Mouse (Mus musculus): ENCODE measurements at regions not wholly inside any gene's neighbourhood (a gene's known extent, or its start where the extent isn't known, plus 50 kb on each side); places are given as distances from the start of the nearest gene placed in this dataset.

- DNase-seq (ENCODE audit: low read depth, low spot score) = no peak
Measured at GRCm38 (mm10) chr7:129048023-129048422, 208.8 kb upstream of the Plpp4 start.

DNA sequence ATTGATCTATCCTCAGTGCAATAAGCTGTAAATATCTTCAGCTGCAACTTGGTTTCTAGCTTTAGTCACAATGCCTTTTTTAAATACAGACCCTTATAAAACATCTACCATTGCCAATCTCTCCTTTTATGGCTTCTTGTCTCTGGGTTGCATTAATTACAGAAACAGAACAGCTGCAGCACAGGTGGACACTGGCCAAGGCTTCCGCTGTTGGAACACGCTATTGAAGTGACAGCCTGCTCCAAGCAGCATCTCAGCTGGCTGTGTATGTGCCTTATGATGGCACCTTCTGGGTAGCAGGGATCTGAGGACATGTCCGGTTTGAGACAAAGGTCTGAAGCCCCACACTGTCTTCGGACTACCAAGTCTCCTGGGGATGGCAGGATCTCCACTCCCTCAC is 207.1 kb upstream of the Plpp4 start:
- peak; percentile 18 for DNase-seq (ENCODE audit: low read depth, low spot score)

DNA sequence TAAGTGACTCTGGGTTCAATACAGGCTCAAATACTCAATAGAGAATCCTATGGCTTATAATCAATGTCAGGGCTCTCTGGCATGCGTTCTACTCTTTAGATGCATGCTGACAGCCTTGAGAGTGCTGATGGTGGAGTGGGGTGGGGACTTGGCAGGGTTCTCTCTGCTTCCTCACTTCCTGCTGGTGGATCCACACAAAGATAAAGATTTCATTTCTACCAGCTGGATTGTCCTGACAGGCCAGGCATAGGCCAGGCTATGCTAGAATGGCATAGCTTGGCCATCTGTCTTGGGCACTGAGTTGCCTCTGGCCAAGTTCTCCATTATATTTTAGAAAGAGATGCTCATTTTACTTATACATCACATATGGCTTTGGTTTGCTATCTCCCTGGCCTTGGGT is 206.2 kb upstream of the Plpp4 start:
- DNase-seq (ENCODE audit: low read depth, low spot score) = no peak

GRCm38 (mm10) chr7:129066891-129067290 is 189.9 kb upstream of the Plpp4 start:
- peak; percentile 53 for DNase-seq (ENCODE audit: low read depth, low spot score)

GRCm38 (mm10) chr7:129068137-129068536 is 188.7 kb upstream of the Plpp4 start:
- no peak for DNase-seq (ENCODE audit: low read depth, low spot score)

DNA sequence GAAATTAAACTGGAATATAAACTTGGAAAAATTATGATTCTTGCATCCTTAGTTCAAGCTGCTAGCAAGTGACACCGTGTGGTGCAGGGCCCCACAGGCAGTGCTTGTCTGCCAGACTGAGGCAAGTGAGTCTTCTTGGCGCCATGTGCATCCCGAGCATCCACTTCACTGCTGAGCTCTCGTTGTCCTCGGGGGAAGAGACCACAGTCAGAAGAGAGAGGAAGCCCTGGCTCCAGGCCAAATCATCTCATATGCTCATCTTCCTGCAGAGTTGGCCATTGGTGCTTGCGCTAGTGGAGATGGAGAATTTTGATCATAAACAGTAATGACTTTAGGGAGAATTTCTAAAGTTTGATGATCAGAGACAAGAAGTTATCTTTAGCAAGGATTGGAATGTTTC is 177.0 kb upstream of the Plpp4 start:
- DNase-seq (ENCODE audit: low read depth, low spot score) = no peak

GRCm38 (mm10) chr7:129091441-129091840 is 165.4 kb upstream of the Plpp4 start:
- DNase-seq (ENCODE audit: low read depth, low spot score) = no peak

GRCm38 (mm10) chr7:129096374-129097069 is 160.3 kb upstream of the Plpp4 start:
- DNase-seq (ENCODE audit: low read depth, low spot score) = no peak

DNA sequence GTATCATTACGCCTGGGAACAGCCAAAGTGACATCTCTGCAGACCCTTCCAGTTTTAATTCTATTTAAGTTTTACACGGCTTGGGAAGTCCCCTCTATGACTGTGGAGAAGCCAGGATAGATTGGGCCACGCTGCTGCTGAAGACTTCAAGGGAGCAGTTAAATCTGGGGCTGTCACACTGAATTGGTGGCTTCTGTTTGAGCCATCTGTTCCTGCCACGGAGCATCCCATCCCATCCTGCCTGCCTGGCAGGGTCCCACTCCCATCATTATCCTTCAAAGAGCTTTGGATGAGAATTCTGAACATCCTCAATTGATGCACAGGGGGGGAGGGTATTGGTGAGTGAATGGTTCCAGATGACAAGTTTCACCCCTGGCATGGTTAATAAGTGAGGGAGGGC is 154.4 kb upstream of the Plpp4 start:
- DNase-seq (ENCODE audit: low read depth, low spot score) = no peak

GRCm38 (mm10) chr7:129134176-129134575 is 122.7 kb upstream of the Plpp4 start:
- DNase-seq (ENCODE audit: low read depth, low spot score) = no peak

DNA sequence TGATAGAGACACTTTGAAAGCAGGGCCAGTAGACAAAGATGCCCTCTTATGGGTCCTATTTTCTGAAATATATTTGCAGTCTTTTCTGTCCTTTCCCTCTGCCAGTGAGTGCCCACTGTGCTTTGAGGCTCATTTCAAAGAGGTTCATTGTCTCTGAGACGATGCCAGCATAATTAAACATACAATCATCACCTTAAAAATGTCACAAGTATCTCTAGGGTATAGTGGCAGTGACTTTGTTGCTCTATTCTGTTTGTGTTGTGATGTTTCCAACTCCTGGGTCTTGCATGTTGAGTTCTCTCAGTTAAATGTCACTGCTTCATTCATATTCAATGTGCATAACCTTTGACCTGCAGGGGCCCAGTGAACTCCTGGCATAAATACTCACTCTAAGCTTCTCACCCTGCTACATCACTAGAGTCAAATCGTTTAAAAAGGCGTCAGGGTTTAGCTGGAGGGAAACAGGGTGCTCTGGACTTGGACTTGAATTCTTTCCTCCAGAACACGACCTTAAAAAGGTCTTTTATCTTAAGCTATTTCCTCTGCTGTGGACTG is 122.1 kb upstream of the Plpp4 start:
- no peak for DNase-seq (ENCODE audit: low read depth, low spot score)

DNA sequence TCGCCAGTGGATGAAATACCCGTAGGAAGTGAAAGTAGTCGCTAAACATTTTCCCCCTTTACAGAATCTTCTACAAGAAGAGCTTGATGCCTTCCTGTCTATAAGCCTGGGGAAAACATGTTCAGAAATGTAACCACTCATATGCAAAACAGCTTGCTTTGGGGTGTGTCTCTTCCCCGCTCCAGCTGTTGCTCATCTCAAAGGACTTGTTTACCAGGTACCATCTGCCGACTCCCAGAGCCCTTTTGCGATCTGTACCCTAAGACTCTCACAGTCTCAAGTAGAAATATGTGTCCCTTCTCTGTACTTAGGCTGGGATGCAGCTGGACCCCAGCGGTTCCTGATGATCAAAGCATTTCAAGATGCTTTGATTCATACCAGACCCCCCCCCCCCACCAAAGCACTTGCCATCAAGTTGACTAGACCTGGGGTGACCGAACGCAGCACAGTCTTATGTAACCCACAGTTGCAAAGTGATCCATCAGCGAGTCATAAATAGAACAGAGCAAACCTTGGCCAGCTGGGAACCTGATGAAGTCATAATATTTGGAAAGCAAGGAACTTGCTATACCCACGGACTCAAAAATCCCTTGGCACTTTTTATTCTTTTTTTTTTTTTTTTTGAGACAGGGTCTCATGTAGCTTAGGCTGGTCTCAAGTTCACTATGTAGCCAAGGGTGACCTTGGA is 119.4 kb upstream of the Plpp4 start:
- DNase-seq (ENCODE audit: low read depth, low spot score) = peak; percentile 34

DNA sequence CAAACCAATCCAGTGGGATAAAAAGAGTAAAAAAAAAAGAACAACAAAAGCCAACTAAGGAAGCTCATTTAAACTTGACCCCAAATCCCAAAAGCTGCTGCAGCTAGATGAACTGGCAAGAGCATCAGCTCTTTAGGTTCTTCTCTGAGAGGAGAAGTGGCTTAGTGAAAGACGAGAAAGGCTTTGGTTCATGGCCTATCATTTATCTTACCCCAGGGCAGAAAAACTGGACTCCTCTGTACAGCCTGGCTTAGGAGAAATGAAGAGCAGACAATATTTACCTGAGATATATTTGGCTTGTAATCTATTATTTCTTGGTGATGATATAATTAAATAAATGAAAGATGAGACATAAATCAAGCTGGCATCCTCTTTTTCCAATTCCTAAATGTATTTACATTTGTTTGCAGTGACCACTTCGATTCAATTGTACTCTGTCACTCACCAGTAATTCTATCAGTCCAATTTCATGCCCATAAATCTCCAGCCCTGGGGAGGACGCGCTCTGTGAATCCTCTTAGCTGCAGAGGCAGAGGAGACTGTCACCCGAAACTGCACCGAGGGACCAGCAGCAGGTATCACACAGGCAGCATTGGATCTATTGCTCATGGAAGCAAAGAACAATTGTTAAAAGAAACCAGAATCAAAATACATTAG is 114.8 kb upstream of the Plpp4 start:
- DNase-seq (ENCODE audit: low read depth, low spot score) = no peak

- DNase-seq (ENCODE audit: low read depth, low spot score) = no peak
Measured at GRCm38 (mm10) chr7:129142599-129142949, 114.3 kb upstream of the Plpp4 start.

DNA sequence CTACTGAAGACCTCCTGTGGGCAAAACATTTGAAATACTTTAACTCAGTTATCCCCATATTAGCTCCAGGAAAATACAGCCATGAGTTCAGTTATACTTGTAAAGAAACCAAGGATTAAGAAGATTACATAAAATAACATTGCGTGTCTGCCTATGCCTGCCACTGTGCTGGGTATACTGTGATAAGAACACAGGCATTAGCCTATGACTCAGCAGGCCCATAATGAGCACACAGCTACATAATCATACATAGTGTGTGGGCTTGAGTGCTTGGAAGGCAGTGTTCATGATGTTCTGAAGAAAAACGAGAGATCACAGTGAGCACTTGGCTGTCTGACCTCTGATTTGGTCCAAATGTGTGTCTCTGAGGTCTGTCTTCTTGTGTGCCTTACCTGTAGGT is 101.3 kb upstream of the Plpp4 start:
- DNase-seq (ENCODE audit: low read depth, low spot score) = no peak

DNA sequence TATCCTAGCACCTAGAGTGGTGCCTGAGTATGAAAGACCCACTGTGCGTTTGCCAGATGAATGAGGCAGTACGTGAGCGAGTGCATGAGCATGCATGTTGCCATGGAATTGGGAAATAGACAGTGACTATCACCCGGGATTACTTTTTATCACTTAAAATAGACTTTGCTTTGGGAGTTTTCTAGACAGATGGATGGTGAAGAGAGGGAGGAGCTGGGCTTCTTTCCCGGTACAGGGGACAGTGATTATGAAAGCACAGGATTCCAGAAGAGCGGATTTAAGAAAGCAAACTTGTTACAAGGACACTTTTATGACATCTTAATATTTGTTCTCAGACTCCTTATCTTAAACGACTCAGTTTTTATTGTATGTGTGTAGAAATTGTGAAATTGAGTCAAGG is 86.9 kb upstream of the Plpp4 start:
- peak; percentile 49 for DNase-seq (ENCODE audit: low read depth, low spot score)

GRCm38 (mm10) chr7:129190933-129191332 is 65.9 kb upstream of the Plpp4 start:
- no peak for DNase-seq (ENCODE audit: low read depth, low spot score)

- no peak for DNase-seq (ENCODE audit: low read depth, low spot score)
Measured at GRCm38 (mm10) chr7:129207029-129207428, 49.8 kb upstream of the Plpp4 start.
